Mouse (Mus musculus) thymus, postnatal 10 days (tissue): ENCODE data around the gene Gm20388.

ENCODE experiments used
- DNase-seq, 2 experiments: peaks; one replicate each; pipeline ENCODE4 v3.0.0; 2021; ENCODE audit warnings: low spot score in 2 of 2

The Gm20388 gene

GRCm38 (mm10) chr8:120163376-120163775 lies 252.7 kb downstream of the Gm20388 start:
- DNase-seq, result no peak

GRCm38 (mm10) chr8:120164026-120164425 lies 253.4 kb downstream of the Gm20388 start:
- no peak for DNase-seq

- no peak for DNase-seq
These were observed 256.5 kb downstream of the Gm20388 start for GRCm38 (mm10) chr8:120167136-120167535.

GRCm38 (mm10) chr8:120167821-120168220 lies 257.2 kb downstream of the Gm20388 start:
- DNase-seq, result no peak

GRCm38 (mm10) chr8:120169119-120169518 lies 258.5 kb downstream of the Gm20388 start:
- DNase-seq, result no peak

- no peak for DNase-seq
These were observed 262.6 kb downstream of the Gm20388 start for GRCm38 (mm10) chr8:120173195-120173594.

- no peak for DNase-seq
These were observed 264.0 kb downstream of the Gm20388 start for GRCm38 (mm10) chr8:120174606-120175005.

GRCm38 (mm10) chr8:120176605-120177004 lies 266.0 kb downstream of the Gm20388 start:
- DNase-seq, result no peak

- DNase-seq, result peak; percentile 38 to 44
These were observed 266.9 kb downstream of the Gm20388 start, which contains the start of gene Fam92b for GRCm38 (mm10) chr8:120177318-120178123. Gene Fam92b, minus strand, starts transcription at chr8:120177466.

GRCm38 (mm10) chr8:120178124-120178514 lies 267.5 kb downstream of the Gm20388 start:
- DNase-seq, result no peak

GRCm38 (mm10) chr8:120179027-120179431 lies 268.4 kb downstream of the Gm20388 start:
- DNase-seq, result peak; percentile 67 to 89

- no peak for DNase-seq
These were observed 269.9 kb downstream of the Gm20388 start for GRCm38 (mm10) chr8:120180445-120180970.

- DNase-seq, result no peak
These were observed 270.6 kb downstream of the Gm20388 start for GRCm38 (mm10) chr8:120181274-120181673.

- DNase-seq, result no peak
These were observed 271.3 kb downstream of the Gm20388 start for GRCm38 (mm10) chr8:120181861-120182414.

- no peak for DNase-seq
These were observed 273.7 kb downstream of the Gm20388 start for GRCm38 (mm10) chr8:120184366-120184765.

- DNase-seq, result no peak
These were observed 274.5 kb downstream of the Gm20388 start for GRCm38 (mm10) chr8:120184850-120185792.

GRCm38 (mm10) chr8:120186454-120186853 lies 275.8 kb downstream of the Gm20388 start:
- no peak for DNase-seq

- no peak for DNase-seq
These were observed 277.9 kb downstream of the Gm20388 start for GRCm38 (mm10) chr8:120188510-120188909.

GRCm38 (mm10) chr8:120189440-120189839 lies 278.8 kb downstream of the Gm20388 start:
- no peak for DNase-seq

- DNase-seq, result no peak
These were observed 279.6 kb downstream of the Gm20388 start for GRCm38 (mm10) chr8:120190107-120190809.

GRCm38 (mm10) chr8:120190810-120191413 lies 280.3 kb downstream of the Gm20388 start:
- no peak for DNase-seq
